Mouse (Mus musculus) forebrain, embryonic 14.5 days (tissue): ENCODE measurements around the gene Il33. TPM values are rescaled to one million over a fixed set of nuclear protein-coding genes. Genes with fewer than 3 reads are reported as not detected.

Experiments used
- ATAC-seq: fragments of 200-750 bp; cut with Nextera tagmentation; 2 replicates; pipeline ENCODE4 v1.8.0; 2017; ENCODE audit warnings: mild to moderate bottlenecking, moderate library complexity
- DNase-seq: peaks from one replicate; pipeline ENCODE4 v3.0.0-alpha.2; 2015; ENCODE audit warnings: low spot score
- H3K27ac ChIP-seq: fragments of 300-500 bp; sonication (generic); 2 replicates; pipeline ENCODE4 v1.5.1; 2014; ENCODE audit warnings: low read depth, mild to moderate bottlenecking, control low read depth, low read length, moderate library complexity
- H3K27me3 ChIP-seq: fragments of 300-500 bp; sonication (generic); replicated peaks from 2 replicates; pipeline ENCODE4 v1.6.1; 2014; ENCODE audit warnings: low read length, control low read depth, mixed read lengths; ENCODE audit not compliant: control insufficient read depth, insufficient read depth
- H3K36me3 ChIP-seq: fragments of 300-500 bp; sonication (generic); 2 replicates; pipeline ENCODE4 v1.6.1; 2014; ENCODE audit warnings: low read length, control low read depth; ENCODE audit not compliant: control insufficient read depth, insufficient read depth
- H3K4me1 ChIP-seq: fragments of 300-500 bp; sonication (generic); 2 replicates; pipeline ENCODE4 v1.6.1; 2014; ENCODE audit warnings: antibody characterized with exemption, low read length, control low read depth; ENCODE audit not compliant: control insufficient read depth, insufficient read depth
- H3K4me2 ChIP-seq: fragments of 300-500 bp; sonication (generic); 2 replicates; pipeline ENCODE4 v1.6.1; 2014; ENCODE audit warnings: mild to moderate bottlenecking, control low read depth, low read length
- H3K4me3 ChIP-seq: fragments of 300-500 bp; sonication (generic); 2 replicates; pipeline ENCODE4 v1.5.1; 2014; ENCODE audit warnings: low read depth, low read length, control low read depth
- H3K9ac ChIP-seq: fragments of 300-500 bp; sonication (generic); 2 replicates; pipeline ENCODE4 v1.6.1; 2014; ENCODE audit warnings: mild to moderate bottlenecking, low read length, control low read depth, moderate library complexity
- H3K9me3 ChIP-seq: fragments of 300-500 bp; sonication (generic); replicated peaks from 2 replicates; pipeline ENCODE4 v1.6.1; 2016; ENCODE audit warnings: low read length, control low read depth, mixed read lengths; ENCODE audit not compliant: control insufficient read depth
- whole genome bisulfite sequencing: fragments of 180-500 bp; shearing (Covaris S2); extraction: QIAGEN DNeasy Blood & Tissue Kit; methylation state at CpG from one replicate; pipeline ENCODE4 v1.1.7; 2014; 5-methylcytosine and 5-hydroxymethylcytosine counted together
- polyA plus RNA-seq: library from polyadenylated mRNA; unstranded; fragments of >200 nt; fragmentation: Nextera tagmentation; extraction: Ambion mirVana; gene quantifications from 2 replicates; pipeline ENCODE4 v1.2.1, GENCODE M21; 2014

Gene Il33
- polyA plus RNA-seq, 1 experiment from 2014 or later: 0.55 TPM

DNA sequence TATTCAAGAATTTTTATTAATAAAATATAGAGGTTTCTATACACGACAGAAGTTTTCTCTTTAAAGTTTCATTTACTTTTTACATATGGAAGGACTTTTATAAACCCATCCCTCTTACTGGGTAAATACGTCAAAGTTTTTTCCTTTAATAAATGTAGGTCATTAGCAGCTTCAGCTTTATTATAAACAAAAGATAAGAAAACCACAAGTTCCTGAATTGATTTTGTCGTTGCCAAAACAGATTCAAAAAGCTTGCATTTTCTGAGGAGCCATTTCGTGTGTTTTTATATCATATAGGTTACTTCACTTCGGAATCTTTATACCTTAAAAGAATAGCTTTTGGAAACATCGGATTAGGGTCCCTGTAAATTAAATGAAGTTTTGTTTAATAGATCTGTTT, 76.6 kb downstream of the Il33 start:
- H3K27me3 ChIP-seq: no peaks in the 10 kb centered on the region
- no peaks in the 10 kb centered on the region for H3K9me3 ChIP-seq
- DNase-seq (no peak), ATAC-seq (no peak)
- no peak overlapping the region for H3K4me3 ChIP-seq
- H3K36me3 ChIP-seq: no peaks in the 10 kb centered on the region
- no peak overlapping the region for H3K27ac ChIP-seq
- no peak overlapping the region for H3K4me2 ChIP-seq
- H3K4me1 ChIP-seq: peaks cover 5% of the 10 kb centered on the region; the same call in 1 of the 2 replicates
- 83% methylated on average over 6 of the region's 6 CpGs for WGBS
- H3K9ac ChIP-seq: no peak overlapping the region

DNA sequence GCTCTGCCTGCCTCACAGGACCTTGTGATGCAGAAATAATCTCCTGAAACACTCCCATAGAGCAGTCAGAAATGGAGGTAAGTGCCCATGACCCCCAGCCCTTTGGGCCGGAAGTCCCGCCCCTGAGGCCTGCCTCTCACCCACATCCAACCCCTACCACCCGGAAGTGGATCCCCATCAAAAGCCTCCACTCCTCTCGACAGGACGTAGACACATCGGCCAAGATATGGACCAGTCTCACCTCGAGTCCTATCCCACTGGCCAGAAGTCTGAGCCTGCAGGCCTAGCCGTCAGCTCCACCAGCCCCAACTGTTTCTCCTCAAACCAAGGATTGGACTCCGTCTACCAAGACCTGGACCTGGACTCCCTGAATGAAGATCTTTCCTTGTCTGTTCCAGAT, 78.7 kb downstream of the Il33 start, which contains the start of gene Trpd52l3:
TSS of gene Trpd52l3 (plus strand) at position 170 of the 400 bp plus-strand sequence.
- Histone ChIP-seq H3K4me3 (no peak within 1 kb of the TSS), H3K27me3 (no peaks in the 10 kb centered on the region), H3K9me3 (no peaks in the 10 kb centered on the region), H3K4me1 (peaks cover 5% of the 10 kb centered on the region; the same call in 1 of the 2 replicates), H3K4me2 (no peak within 1 kb of the TSS), H3K27ac (no peak within 1 kb of the TSS), H3K9ac (no peak within 1 kb of the TSS), H3K36me3 (no peaks in the 10 kb centered on the region)
- ATAC-seq: no peak
- no peak for DNase-seq
- WGBS: 91% methylated on average over 9 of the region's 9 CpGs

DNA sequence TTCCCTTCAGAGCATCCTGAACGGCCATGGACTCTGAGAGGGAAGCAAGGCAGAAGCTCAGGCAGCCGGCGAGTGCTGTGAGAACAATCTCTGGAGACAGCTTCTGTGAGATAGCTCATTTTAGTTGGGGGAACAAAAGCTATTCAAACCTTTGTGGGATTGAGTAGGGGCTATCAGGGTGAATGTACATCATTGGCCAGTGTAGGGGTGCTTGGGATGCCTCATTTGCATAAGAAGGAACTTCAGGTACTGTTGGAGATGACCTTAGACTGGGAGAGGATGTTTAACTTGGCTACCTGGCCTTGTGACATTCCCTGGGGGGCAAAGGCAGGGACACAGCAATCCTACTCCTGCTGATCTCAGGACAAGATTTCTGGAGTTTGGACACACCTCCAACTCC, 81.5 kb downstream of the Il33 start:
- no peak overlapping the region for H3K27ac ChIP-seq
- H3K27me3 ChIP-seq: no peaks in the 10 kb centered on the region

More for the DNA sequence above, 81.5 kb downstream of the Il33 start:
- Histone ChIP-seq H3K4me3 (no peak overlapping the region), H3K4me2 (no peak overlapping the region), H3K9me3 (no peaks in the 10 kb centered on the region), H3K9ac (no peak overlapping the region), H3K36me3 (no peaks in the 10 kb centered on the region), H3K4me1 (no peaks in the 10 kb centered on the region)
- ATAC-seq (no peak), DNase-seq (no peak)
- WGBS: 73% methylated on average over 3 of the region's 3 CpGs

Other genes with a start within 250 kb of the Il33 start
- gene Mlana, start 227.3 kb upstream of the Il33 start, polyA plus RNA-seq: not detected in 2 replicates
- gene 9930021J03Rik, start 119.1 kb upstream of the Il33 start, polyA plus RNA-seq: 9.1 and 10.0 TPM in 2 replicates
- gene Ranbp6, start 112.1 kb upstream of the Il33 start, polyA plus RNA-seq: 42.1 and 53.4 TPM in 2 replicates
- gene Trpd52l3, start 78.7 kb downstream of the Il33 start, polyA plus RNA-seq: not detected in 2 replicates
- 54.6 and 56.6 TPM in 2 replicates for gene Uhrf2, start 105.4 kb downstream of the Il33 start, polyA plus RNA-seq